Mouse (Mus musculus): Measurements from ENCODE around the gene Acta2. TPM values are rescaled to one million over a fixed set of nuclear protein-coding genes. Genes with fewer than 3 reads are reported as not detected.
"Not testable (repeated sequence)": the region's sequence is repeated elsewhere in the genome, so short reads cannot be mapped to it uniquely, and the experiment has no call there.

Acta2 gene
- total RNA-seq, 2 experiments from 2014 or later = 14.5 to 16.3 TPM

DNA sequence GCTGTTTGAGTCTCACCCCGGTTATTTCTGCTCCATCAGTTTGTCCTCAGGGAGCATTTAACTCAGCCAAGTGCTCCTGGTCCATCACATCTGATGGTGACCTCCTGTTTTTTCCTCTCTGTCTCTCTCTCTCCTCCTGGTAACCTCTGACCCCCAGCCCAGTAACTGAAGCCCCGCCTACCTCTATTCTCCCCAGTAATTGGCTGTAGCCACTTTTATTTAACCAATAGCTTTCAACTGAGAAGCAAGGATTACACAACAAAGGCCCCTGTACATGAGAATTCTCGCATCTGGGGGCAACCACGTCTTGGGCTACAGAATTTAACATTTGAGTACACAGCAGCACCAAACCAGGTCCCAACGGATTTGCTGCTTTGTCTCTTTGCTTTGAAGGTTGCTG is 23.1 kb downstream of the Acta2 start:
- no peak for DNase-seq (ENCODE audit: extremely low spot score in 1 of 2, low spot score in 1 of 2)

DNA sequence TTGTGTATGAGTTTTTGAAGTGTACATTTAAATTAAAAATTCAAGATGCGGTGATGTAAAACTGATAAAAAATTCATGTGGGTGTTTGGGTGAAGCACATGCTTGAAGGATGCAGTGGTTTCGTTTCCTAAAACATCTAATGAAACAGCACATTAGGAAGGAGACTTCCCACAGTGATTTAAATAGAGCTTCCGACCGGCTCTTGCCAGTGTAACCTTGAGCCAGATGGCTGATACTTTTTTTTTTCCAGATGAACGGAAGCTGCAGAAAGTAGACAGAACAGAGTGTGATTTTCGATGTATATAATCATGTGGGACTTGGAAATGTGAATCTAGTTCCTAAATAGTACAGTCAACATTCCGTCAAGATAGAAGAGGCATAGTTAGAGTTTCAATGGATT is 23.8 kb downstream of the Acta2 start:
- no peak for DNase-seq (ENCODE audit: extremely low spot score in 1 of 2, low spot score in 1 of 2)

DNA sequence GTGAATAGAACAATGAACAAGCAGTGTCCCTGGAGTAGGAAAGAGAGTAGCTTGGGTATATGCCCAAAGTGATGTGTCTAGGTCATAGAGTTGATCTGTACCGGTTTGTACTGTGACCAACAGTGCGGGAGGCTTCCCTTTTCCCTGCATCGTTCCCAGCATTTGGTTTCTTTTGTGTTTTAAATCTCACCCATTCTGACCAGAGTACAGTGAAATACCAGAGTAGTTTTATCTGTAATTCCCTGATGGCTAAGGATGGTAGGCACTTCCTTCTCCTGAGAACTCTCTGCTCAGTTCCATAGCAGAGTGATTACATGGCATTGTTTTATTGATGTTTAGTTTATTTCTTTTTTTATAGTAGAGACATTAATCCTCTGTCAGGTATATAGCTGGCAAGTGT is 32.6 kb downstream of the Acta2 start:
- no peak for DNase-seq (ENCODE audit: extremely low spot score in 1 of 2, low spot score in 1 of 2)

DNA sequence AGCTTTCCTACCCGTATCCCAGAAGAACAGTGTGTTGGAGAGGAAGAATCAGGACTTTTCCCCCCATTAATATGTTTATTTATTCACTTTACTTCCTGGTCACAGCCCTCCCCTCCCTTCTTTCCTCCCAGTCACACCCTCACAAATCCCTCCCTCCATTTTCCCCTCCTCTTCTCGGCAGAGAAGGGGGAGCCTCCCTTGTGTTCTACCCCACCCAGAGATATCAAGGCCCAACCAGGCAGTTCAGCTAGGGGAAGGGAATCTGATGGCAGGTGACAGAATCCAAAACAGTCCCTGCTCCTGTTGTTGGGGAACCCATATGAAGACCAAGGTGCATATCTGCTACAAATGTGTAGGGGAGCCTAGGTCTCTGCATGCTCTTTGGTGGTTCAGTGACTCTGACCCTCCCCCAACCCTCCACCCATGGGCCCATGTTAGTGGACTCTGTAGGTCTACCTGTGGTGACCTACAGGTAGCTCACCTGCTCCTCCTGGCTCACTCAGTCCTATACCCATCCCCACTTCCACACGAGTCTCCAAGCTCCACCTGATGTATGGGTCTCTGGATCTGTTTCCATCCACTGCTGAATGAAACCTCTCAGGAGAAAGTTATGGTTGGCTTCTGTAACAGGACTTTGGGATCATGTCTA is 34.5 kb downstream of the Acta2 start:
- no peak for DNase-seq (ENCODE audit: extremely low spot score in 1 of 2, low spot score in 1 of 2)

DNA sequence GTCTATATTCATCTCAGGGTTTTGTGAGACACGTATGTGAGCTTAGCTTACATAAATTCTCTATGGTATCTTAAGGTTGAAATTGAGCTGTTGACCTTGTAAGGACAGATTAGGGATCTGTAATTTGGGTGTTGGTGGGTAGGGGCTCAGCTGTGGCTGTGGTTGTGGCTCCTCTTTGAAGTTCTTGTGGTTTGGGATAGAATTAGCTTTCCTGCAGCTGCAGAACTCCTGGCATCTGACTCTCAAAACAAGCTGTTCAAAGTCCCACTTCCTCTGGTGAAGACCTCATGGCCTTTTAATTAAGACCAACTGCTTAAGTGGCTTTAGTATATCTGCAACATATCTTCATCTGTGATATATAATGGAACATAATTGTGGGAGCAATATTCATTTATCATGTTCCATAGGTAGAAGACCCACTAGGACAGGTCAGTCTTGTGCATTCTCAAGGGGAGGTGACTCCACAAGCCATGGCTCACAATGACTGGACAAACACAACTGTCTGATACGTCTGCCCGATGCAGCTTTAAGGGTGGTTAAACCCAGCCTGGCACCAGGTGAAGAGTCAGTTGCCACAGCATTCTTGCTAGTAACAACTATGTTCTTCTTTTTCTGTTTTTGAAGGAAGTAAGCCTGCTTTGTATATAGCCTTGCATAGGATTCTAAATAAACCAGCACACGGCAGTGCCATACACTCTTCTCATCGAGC is 36.0 kb downstream of the Acta2 start:
- no peak for DNase-seq (ENCODE audit: extremely low spot score in 1 of 2, low spot score in 1 of 2)

DNA sequence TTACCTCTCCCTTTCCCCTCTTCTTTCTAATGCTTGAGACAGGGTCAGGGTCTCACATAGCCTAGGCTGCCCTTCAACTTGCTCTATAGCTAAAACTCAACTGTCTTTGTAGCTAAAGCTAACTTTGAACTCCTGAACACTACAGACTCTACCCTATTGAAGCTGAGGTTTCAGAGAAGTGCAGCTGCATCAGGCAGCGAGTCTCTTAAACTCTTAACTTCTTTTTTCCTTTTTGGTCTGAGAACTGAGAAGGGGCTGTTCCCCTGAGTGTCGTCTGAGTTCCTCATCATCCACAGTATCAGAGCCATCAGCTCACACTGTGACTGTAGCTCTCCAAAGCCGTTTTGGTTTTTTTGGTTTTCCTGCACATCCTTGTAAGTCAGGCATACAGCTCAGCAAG is 37.6 kb downstream of the Acta2 start:
- DNase-seq (ENCODE audit: extremely low spot score in 1 of 2, low spot score in 1 of 2) = no peak

DNA sequence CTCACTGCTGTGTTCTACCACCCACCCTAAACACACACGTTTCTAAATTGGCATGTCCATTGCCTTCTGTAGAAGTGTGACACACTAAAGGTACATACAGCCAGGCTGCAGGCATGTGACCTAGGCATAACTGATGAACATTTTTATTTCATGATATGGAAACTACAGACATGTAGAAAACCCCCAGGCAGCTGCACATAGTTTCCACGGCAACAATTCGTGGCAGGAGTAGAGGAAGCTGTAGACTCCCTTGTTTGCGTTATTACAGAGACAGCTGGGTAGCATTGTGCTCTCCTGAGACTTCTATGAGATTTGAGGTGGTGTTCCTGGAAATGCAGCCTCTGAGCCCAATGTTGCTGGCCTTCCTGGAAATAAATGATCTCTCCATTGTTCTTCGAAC is 38.4 kb downstream of the Acta2 start:
- DNase-seq (ENCODE audit: extremely low spot score in 1 of 2, low spot score in 1 of 2) = no peak

DNA sequence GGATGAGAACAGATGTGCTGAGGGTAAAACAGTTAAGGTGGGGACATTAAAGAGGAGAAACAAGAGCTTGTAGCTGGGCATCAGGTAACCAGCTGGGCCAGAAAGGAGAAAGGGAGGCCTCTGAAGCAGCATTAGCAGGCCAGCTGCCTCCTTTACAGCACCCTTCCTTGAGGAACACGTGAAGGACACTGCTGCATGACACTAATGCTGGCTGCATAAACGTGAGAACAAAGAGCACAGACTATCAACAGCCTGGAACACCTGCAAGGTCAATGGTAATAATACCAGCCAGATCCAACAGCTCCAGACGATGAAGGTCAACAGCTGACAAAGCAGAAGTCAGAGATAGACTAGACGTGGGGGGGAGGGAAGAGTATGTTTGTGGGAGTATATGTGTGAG is 41.3 kb downstream of the Acta2 start:
- no peak for DNase-seq (ENCODE audit: extremely low spot score in 1 of 2, low spot score in 1 of 2)

DNA sequence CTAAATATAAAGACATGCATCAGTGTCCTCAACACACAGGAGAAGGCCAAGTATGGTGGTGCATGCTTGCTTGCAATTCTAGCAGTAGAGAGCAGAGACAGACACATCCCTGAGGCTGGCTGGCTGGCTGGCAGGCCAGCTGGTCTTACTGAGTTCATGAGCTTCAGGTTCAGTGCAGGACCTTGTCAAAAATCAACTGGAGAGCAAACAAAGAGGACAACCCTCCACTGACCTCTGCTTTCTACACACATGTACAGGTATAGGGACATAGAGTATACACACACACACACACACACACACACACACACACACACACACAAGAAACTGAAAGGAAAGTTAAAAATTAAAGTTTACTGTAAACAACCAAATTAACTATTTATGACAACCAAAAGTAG is 42.1 kb downstream of the Acta2 start:
- no peak for DNase-seq (ENCODE audit: extremely low spot score in 1 of 2, low spot score in 1 of 2)

DNA sequence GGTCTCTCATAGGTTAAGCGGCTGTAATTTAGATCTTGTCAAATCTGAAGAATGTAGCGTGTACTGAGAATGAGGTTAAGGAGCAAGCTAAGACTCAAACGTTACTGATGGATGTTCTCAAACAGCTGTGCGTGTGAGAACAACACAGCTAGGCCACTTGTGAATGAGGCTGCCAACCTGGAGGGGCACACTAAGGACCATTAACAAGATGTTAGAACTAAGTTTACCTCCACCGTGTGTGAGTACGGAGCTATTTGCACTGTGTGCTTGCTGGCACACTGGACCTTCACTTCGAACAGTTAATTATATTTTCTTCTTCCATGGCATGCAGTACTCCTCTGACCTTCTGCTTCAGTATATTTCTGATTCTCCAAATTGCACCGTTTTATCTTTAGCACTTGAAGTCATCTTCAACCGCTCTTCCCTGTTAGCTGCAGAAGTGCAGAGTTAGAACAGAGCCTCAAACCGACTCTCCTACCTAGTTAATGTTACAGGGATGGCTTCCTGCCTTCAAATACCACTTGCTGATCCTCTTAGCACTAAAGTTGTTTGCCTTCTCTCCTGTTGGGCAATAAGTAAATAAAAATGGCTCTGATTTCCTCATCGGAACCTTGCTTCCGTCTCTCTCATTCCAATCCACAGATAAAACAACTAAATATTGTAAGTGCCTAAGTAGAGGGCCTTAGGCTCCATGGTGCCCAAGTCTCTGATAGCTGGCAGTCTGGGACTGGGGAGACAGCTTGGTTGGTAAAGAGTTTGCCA is 42.7 kb downstream of the Acta2 start:
- DNase-seq (ENCODE audit: extremely low spot score in 1 of 2, low spot score in 1 of 2) = no peak

DNA sequence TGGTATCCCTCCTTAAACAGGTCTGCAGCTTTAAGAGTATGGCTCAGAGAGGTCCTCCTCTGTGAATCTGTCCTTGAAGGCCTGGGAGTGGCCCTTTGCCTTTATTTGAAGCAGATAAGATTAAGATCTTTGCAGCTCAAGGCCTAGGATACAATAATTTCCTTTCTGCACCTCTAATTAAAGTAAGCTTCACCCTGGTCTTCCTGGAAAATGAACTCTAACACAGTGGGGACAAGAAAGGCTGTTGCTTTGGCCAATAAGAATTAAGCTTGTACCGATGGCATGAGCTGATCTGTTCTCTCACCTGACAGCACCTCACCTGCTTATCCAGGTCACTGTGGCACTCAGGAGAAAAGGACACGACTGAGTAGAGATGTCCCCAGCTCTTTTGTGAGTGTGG is 44.5 kb downstream of the Acta2 start:
- no peak for DNase-seq (ENCODE audit: extremely low spot score in 1 of 2, low spot score in 1 of 2)

DNA sequence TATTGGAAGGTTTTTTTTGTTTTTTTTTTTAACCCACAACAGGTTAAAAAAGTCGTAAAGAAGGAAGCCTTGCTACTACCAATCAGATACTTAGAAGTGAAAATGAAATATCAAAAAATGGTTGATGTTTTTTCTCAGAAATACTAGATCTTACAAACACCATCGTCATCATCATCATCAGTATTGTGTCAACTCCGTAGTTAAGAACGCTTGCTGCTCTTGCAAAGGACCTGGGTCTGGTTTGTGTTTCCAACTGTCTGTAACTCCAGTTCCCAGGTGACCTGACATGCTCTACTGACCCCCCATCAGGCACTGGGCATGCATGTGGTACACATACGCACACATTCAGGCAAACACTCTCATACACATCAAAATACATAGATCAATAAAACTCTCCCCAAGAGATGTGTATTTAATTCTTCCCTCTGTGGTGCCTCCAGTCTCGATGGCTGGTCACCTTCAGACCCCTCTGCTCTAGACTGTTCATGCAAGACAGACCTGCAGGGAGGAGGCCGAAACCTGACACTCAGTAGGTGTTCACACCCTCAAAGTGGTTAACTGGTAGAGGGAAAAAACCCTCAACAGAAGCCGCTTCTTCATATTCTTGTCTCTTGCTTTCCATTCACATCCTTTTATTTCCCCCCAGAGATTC is 45.3 kb downstream of the Acta2 start:
- DNase-seq (ENCODE audit: extremely low spot score in 1 of 2, low spot score in 1 of 2) = no peak

DNA sequence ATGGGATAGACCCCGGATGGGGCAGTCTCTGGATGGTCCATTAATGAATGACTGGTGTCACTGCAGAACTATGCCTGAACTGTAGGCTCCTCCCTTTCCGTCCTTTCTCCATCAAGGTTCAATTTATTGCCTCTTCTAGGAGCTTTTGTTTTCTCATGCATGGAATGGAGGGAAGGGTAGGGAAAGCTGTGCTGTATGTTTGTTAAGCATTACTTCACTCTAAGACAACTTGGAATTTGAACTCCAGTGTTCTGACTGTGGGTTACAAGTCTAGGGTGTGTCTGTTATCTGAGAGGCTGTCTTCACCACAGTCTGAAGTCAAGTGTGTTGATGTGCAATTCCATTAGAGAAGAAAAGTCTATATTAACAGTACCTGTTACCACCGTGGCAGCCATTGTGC is 46.4 kb downstream of the Acta2 start:
- DNase-seq (ENCODE audit: extremely low spot score in 1 of 2, low spot score in 1 of 2) = no peak

DNA sequence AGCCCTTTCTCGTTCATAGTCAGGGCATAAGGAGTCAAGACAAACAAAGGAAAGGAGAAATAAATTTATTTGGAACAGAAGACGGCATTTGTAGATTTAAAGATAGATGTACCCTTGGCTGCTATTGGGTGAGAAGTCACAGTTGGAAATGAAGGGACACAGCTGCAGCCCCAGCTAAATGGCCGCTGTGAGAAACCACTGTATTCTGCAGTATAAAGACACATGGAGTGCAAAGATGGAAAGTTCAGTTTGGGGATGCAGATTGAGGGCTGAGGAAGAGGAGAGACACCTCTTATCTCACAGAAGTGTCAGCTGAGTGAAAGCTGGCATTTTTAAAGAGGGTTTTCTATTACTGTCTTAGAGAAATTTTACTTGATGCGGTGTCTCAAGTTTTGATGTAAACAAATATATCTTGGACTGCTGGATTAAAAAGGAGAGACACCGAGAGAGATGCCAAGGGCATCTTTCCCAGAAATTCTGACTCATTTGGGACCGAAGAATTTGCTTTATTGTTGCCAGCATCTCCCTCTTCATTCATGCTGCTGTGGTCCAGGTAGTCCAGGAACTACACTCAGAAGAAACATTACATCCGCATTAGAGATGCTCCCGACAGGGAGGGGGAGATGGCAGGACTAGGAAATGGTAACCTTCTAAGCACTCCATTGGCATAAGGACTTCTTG is 48.5 kb downstream of the Acta2 start:
- DNase-seq (ENCODE audit: extremely low spot score in 1 of 2, low spot score in 1 of 2) = no peak

DNA sequence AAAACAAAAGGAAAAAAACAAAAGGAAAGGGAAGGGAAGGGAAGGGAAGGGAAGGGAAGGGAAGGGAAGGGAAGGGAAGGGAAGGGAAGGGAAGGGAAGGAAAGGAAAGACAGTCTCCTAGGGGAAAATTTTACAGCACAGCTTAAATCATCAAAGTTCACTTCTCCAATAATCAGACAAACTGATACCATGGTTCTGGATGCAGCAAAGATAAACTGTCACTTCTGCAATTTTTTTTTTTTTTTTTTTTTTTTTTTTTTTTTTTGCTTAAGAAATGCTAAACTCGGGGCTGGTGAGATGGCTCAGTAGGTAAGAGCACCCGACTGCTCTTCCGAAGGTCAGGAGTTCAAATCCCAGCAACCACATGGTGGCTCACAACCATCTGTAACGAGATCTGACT is 49.3 kb downstream of the Acta2 start:
- DNase-seq (ENCODE audit: extremely low spot score in 1 of 2, low spot score in 1 of 2) = not testable (repeated sequence)

DNA sequence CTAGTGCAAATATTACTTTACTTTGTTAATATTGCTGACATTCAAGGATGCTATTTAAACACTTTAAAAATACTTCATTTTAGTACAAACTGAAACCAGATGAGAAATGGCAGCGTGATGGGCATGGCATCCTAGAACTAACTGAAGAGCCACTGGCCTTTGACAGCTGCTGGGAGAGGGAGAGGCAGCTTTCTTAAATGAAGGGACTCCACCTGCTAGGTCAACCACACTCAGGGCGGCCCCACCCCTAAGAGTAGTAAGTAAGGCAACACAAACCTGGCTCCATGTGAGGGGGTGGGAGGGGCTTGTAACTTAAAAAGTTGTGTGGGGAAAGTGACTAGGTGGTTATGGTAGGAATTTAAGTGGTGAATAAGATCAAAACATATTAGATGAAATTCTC is 52.7 kb downstream of the Acta2 start:
- DNase-seq (ENCODE audit: extremely low spot score in 1 of 2, low spot score in 1 of 2) = no peak

DNA sequence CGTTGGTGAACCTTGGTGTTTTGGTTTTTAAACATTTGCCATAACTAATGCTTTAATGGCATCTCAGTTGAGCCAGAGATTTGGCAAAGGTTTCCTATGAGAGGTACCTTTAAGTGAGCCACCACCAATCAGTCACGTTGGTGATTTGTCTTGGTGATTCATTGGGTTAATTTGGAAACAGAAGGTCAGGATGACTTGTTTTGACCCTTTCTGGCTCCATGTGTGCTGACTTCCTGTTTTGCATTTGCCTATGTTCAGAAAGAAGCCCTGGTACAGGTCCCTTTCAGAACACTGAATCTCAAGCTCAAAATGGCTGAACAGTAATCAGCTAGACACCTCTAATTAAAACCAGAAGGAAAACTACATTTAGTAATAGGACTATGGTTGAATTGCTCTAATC is 55.9 kb downstream of the Acta2 start:
- DNase-seq (ENCODE audit: extremely low spot score in 1 of 2, low spot score in 1 of 2) = no peak

DNA sequence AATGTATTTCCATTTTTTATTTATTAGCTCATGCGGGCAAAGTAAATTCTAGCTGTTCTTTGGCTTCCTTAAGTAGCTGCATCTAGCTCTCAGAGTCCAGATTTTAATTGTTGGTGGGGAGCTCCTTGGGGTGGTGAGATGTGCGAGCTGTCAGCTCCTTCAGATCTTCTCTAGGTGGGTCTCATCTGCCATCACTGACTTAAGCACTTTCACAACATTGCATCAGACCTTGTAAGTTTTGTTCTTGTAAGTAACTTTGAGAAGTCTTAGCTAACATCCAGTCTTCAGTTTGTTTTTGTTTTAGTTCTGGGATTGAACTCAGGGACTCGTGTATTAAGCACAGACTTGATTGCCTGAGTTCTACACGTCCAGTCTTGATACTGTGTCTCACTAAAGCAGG is 56.5 kb downstream of the Acta2 start:
- no peak for DNase-seq (ENCODE audit: extremely low spot score in 1 of 2, low spot score in 1 of 2)

DNA sequence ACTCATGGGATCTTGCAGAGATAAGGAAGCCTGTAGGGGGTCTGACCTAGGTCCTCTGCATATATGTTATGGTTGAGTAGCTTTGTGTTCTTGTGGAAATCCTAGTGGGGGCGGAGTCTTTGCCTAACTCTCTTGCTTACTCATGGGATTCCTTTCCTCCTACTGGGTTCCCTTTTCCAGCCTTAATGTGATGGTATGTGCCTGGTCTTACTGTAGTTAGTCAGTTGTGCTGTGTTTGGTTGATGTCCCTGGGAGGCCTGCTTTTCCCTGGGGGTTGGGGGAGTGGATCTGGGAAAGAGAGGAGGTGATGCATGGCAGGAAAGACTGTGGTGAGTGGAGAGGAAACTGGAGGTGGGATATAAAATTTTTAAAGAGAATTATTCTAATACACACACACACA is 57.3 kb downstream of the Acta2 start:
- no peak for DNase-seq (ENCODE audit: extremely low spot score in 1 of 2, low spot score in 1 of 2)

DNA sequence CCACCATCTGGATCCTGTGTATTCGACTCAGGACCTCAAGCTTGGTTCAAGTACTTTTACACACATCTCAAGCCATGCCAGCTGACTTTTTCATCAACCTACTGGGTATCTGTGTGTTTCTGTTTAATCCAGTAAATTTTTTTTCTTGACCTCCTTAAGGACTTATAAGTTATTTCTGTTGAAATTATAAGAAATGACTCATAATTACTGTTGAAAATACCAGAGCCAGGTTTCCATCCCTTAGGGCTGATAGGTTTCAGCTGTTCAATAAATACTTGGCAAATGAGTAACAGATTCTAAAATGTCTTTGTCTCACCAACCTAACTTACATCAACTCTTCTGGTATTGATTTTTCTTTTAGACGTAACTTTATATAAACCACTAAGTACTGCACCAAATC is 60.4 kb downstream of the Acta2 start:
- no peak for DNase-seq (ENCODE audit: extremely low spot score in 1 of 2, low spot score in 1 of 2)
